Mouse (Mus musculus) thymus, postnatal 0 days (tissue): ENCODE data around the gene Prmt7. TPM values are rescaled to one million over a fixed set of nuclear protein-coding genes. Genes with fewer than 3 reads are reported as not detected.
A peak's percentile ranks its signal among the peaks of the same experiment; 100 is the strongest.
"Not testable (repeated sequence)": the region's sequence is repeated elsewhere in the genome, so short reads cannot be mapped to it uniquely, and the experiment has no call there.

Experiments
- DNase-seq: peaks from one replicate; pipeline ENCODE4 v3.0.0-alpha.2; 2015; ENCODE audit warnings: low spot score
- polyA plus RNA-seq: library from polyadenylated mRNA; unstranded; fragments of >200 nt; fragmentation: Nextera tagmentation; extraction: Ambion mirVana; gene quantifications from 2 replicates; pipeline ENCODE4 v1.2.1, GENCODE M21; 2015

The Prmt7 gene
- polyA plus RNA-seq: 42.8 and 44.5 TPM in 2 replicates

DNA sequence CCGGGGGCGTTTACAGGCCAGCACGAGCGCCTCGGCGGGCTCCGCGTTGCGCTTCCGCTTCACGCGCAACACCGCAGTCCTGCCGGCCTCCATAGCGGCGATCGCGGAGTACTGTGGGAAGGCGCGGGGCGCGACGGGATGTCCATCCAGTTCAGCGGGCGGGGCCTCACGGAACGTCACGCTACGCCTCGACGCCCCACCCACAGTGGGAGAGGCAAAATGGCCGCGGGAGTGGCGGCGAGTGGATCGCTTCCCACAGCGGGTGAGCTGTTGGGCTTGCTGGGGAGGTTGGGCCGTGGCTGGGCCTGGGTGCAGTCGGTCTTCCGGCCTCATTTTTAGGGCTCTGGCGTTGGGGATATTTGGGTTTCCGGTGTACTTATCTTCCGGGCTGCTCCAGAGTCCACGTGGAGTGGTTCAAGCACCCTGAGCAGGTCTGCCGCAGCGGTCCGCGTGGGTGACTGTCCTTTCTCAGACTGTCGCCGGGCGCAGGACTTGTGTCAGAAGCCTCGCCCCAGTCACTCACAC, at the start of gene Prmt7, which contains the start of gene Slc7a6os:
TSS of gene Prmt7 (plus strand) at position 116 of the 525 bp plus-strand sequence.
TSS of gene Slc7a6os (minus strand) at position 115 of the 525 bp plus-strand sequence.
- peak; percentile 94 for DNase-seq

DNA sequence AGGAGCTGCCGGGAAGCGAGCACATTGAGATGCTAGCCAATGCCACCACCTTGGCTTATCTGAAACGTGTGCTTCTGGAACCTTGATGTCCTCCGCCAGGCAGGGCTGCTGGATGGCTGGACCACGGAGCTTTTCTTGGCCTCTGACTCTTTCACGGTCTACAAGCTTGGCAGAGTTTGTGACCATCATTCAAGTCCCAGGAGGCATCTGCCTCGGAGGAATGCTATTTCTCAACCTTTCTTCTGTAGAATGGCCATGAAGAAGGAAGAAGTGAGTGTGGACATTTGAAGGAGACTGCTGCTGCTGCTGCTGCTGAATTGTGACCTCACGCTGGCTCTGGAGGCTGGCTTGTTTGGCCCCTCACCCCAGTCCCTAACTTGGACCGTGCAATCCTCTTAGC, 47.5 kb upstream of the Prmt7 start:
- no peak for DNase-seq

- peak; percentile 67 for DNase-seq
These were observed 45.3 kb upstream of the Prmt7 start for GRCm38 (mm10) chr8:106165460-106165859.

- DNase-seq: peak; percentile 91
These were observed 42.2 kb upstream of the Prmt7 start, which contains the start of gene Slc7a6 for GRCm38 (mm10) chr8:106168356-106169016. Gene Slc7a6 (plus strand): TSS chr8:106168857.

DNA sequence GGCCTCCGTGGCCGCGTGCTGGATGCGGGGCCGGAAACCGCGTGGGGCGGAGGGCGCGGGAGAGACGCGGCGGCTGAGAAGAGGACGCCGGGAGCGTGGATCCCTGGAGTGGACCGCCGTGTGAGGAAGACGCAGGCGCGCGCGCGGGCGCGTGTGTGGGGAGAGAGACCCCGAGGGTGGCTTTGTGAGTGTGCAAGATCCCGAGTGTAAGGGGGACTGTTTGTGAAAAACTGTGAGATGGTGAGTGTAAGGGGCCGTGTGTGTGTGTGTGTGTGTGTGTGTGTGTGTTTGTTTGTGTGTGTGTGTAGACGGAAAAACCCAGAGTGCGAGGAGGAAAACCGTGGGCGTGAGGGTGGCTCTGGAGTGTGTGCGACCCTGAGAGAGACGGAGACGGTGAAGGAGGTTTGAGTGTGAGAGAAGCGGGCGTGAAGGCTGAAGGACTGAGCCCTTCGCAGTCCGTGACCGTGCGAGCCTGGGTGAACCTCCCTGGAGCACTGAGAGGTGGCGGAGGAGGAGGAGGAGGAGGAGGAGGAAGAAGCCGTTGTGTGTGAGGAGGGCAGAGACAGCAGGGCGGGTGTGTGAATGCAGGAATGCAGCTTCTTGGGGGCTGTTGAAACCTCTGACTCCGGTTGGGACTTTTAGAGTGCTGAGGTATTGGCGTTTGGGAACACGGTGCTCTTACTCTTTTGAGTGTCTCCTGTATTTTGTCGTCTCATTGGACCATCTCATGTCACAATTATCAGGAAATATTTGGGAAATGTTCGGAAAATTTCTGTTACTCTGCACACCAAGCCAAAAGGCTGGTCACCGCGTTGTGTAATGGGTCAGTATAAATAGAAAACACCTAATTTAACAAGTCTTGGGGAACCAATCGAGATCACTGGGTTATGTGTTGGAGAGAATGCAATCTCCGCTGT, 41.5 kb upstream of the Prmt7 start:
- DNase-seq: peak; percentile 45

DNA sequence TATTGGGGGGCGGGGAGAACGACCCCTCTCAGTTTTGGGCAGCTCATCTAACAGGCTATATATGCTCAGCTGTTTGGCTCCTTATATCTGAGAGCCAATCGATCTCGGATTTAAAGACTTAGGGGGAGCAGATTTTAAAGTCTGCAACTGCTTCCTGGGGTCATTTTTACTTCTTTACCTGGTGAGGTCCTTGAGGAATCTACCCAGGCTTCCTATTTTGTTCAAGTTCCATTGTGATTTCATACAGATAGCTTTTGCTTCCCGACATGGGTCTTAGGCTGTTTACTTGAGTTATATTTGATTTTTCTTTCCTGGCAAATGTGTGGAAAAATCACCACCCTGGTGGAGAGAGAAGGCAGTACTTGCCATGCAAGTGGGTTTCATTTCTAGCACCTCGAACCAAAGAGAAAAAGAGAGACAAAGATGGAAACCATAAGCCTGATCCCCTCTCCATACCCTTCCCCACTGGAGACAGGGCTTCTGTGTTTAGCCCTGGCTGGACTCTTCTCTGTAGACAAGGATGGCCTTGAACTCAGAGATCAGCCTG, 40.7 kb upstream of the Prmt7 start:
- DNase-seq: peak; percentile 26

- no peak for DNase-seq
These were observed 37.2 kb upstream of the Prmt7 start for GRCm38 (mm10) chr8:106173566-106173965.

GRCm38 (mm10) chr8:106176891-106177290, 33.8 kb upstream of the Prmt7 start:
- no peak for DNase-seq

GRCm38 (mm10) chr8:106177594-106177993, 33.1 kb upstream of the Prmt7 start:
- no peak for DNase-seq

DNA sequence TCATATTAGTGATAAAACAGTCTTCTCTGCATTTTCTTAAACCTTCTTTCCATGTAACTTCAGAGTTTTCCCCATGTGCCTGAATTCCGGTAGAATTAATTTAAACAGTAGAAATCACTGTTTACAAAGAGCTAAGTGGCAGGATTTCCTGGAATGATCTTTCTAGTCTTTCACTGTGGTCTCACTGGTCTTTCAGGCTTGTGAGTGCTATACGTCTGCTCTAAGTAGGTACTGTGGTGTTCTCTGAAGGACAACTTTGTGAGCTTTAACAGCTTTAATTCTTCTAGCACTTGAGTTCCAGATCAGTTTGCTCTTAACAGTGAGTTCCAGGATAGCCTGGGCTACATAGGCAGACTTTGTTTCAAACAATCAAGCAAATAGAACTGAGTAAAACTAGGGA, 32.3 kb upstream of the Prmt7 start:
- no peak for DNase-seq

GRCm38 (mm10) chr8:106185628-106186270, 25.0 kb upstream of the Prmt7 start:
- DNase-seq: no peak

DNA sequence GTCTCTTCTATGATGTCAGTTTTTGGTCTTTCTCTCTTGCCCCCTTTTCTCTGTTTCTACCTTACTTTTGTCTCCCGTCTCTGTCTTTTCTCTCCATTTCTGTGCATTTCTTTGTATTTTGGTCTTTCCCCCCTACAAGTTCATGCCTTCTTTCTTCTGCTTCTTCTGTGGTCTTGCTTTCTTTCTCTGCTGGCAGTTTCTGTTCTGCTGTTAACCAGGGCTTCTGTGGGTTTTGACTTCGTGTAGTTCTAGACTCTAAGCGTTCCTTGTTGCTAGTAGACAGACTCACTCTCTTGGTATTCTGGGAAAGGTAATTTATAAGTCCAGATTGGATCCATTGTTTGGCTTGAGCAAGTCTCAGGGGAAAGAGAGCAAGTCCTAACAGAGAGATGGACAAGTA, 24.3 kb upstream of the Prmt7 start:
- DNase-seq: no peak

GRCm38 (mm10) chr8:106189162-106189561, 21.6 kb upstream of the Prmt7 start:
- no peak for DNase-seq

DNA sequence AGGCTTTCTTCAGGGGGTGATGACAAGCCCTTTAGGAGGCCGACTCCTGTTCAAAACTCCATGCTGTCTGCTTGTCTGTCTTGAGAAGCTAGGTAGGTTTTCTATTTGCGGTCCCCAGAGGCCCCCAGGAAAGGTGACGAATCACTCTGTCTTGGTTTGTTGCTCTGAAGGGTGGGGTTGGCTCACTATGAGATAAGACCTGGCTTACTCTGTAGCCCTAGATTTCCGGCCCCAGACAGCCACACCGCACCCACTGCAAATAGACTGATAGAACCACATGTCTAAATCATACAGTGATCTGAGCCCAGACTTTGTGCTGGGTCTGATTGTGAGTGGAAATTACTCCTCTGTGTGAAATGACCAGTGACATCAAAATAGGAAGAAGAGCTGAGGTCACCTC, 19.1 kb upstream of the Prmt7 start:
- DNase-seq: no peak

GRCm38 (mm10) chr8:106193162-106193561, 17.6 kb upstream of the Prmt7 start:
- no peak for DNase-seq

- no peak for DNase-seq
These were observed 16.7 kb upstream of the Prmt7 start for GRCm38 (mm10) chr8:106194062-106194461.

GRCm38 (mm10) chr8:106198741-106199140, 12.0 kb upstream of the Prmt7 start:
- DNase-seq: peak; percentile 56

DNA sequence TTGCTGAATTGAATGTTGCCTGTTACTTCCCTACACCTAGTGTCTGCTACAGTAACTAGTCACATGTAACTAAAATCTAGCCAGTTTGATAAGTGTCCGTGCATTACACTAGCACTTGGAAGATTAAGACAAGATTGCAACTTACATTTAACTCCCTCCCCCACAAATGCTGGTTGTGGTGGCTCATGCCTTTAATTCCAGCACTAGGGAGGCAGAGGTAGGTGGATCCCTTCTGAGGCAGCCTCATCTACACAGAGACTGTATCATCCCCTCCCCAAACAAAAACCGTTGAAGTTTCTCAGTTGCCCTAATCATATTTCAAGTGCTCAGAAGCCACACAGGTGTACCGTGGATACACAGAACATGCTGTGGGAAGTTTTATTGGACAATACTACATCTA, 11.1 kb upstream of the Prmt7 start:
- not testable (repeated sequence) for DNase-seq

- DNase-seq: no peak
These were observed 553 bp upstream of the Prmt7 start for GRCm38 (mm10) chr8:106210035-106210731.

DNA sequence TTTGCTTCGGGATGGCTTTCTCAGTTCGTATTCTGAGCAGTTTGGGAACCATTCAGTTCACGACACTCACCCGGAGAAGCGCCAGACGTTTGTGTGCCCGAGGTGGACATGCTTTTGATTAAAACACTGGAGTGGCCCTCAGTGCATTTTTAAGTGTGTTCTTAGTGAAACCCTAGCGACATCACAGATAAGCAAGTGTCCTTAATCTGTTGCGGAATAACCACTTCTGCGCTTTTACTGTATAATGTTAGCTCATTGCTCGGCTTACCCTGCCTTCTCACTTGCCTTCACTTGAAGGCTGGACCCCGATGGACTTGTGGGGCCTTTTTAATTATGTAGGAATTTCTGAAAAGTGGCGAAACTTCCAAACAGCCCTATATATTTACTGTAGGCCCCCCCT, 685 bp downstream of the Prmt7 start:
- DNase-seq: no peak

DNA sequence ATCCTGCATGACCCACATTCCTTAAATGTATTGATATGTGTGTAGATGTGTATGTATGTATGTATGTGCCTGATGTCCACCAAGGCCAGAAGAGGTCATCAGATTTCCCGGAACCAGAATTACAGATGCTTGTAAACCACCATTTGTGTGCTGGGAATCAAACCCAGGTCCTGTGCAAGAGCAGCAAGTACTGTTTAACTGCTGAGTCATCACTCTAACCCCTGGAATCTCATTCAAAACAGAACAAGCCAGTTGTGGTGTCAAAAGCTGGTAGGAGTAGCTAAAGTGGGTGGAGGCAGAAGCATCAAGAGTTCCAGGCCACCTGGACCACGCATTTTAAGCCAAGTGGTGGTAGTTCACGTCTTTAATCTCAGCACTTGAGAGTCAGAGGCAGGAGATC, 3.2 kb downstream of the Prmt7 start:
- DNase-seq: no peak
